Mouse (Mus musculus) T-helper 1 cell (primary cell): ENCODE results near the gene Gm15557.
"Not testable (repeated sequence)": the region's sequence is repeated elsewhere in the genome, so short reads cannot be mapped to it uniquely, and the experiment has no call there.

Source experiments
- in situ Hi-C: fragments of 300-600 bp; cut with MboI, MseI; formaldehyde crosslinking; loops from one replicate; pipeline ENCODE4 v1.15.1; 2025; ENCODE audit warnings: high pct_unique_total_duplicates

Gm15557 gene

DNA sequence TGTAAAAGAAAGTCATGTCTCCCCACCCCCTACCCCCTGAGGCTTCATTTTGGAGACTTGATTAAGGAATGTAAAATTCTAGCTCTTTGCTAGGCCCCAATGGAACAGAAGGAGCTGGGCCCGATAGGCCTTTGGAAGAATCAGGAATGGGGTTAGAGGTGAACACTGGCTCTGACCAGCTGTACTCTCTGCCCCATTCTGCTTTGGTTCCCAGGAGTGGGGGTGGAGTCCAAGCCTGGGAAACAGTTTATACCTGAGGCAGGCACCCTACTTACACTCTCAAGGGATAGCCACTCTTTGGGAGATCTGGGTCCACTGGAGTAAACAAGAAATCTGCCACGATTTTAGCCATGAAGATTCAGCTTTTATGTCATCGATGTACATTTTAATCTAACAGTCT, at the start of gene Gm15557:
Gene Gm15557, plus strand, starts transcription at position 48 of the 400 bp plus-strand sequence.
- in situ Hi-C loops = loop anchor here (5.0 kb wide), 1 partner anchor 88 kb away; no protein-coding TSS in a partner anchor

- in situ Hi-C loops = no loop called here
Measured at GRCm38 (mm10) chr2:155894307-155895045, 46.1 kb upstream of the Gm15557 start.

- in situ Hi-C loops = no loop called here
Measured at GRCm38 (mm10) chr2:155895046-155895735, 45.3 kb upstream of the Gm15557 start.

DNA sequence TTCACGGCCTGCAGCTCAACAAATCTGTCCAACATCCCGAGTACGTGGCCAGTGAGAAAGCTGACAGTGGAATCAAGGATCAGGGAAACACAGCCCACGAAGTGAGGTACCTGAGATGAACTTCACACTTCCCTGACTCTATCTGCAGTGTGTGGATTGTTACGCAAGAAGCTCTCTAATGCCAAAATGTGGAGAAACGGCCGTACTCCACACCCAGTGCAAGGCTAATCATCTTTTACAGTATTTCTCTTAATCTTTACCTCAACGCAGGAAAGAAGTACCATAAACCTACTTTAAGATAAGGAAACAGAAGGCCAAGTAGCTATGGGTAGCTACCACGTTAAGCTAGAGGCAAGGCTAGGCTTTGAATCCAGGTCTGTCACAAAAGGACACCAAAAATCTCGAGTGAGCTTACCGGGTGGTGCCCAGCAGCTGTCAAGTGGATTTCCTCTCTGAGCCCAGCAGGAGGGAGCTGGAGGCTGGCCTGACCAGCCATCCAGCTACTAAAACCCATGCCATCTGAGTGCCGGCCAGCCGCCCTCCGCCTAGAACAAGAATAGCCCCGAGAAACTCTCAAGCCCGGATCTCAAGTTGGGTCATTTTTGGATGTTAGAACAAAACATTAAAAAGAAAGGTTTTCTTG, 37.4 kb upstream of the Gm15557 start:
- in situ Hi-C loops = no loop called here

DNA sequence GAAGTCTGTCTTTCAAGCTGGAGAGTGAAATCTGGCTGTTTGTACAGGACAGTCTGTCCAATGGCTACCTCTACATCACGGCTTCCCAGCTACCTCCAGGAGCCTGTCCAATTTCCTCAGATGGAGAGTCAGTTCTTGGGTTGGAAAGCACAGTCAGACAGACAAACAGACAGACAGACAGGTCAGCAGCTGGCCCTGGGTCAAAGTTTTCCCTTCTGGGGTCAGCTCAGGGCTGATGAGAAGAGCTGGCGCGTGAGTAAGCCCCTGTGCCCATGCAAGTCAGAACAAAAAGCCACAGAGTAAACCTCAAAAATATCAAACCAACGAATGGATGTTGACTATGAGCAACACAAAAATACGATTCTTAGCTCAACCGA, 36.9 kb upstream of the Gm15557 start:
- in situ Hi-C loops = no loop called here

DNA sequence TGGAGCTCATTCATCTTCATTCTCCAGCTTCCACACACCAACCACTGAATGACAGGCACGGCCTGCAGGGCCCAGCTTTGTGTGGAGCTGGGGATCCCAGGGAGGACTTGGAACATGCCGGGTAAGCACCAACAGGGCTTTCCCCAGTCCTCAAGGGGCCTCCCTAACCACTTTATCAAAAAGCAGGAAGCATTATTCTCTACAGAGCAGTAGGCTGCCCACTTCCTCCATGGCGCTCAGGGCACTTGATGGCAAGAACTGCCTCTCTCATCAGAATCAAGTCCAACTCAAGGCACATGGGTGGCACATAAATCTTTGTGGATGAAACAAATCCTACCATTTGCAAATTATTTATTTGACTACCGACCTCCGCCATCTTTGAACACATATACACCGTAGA, 25.8 kb upstream of the Gm15557 start:
- in situ Hi-C loops = no loop called here

- in situ Hi-C loops = no loop called here
Measured at GRCm38 (mm10) chr2:155923143-155923542, 17.4 kb upstream of the Gm15557 start.

GRCm38 (mm10) chr2:155925213-155925612, 15.3 kb upstream of the Gm15557 start:
- in situ Hi-C loops = not testable (repeated sequence)

DNA sequence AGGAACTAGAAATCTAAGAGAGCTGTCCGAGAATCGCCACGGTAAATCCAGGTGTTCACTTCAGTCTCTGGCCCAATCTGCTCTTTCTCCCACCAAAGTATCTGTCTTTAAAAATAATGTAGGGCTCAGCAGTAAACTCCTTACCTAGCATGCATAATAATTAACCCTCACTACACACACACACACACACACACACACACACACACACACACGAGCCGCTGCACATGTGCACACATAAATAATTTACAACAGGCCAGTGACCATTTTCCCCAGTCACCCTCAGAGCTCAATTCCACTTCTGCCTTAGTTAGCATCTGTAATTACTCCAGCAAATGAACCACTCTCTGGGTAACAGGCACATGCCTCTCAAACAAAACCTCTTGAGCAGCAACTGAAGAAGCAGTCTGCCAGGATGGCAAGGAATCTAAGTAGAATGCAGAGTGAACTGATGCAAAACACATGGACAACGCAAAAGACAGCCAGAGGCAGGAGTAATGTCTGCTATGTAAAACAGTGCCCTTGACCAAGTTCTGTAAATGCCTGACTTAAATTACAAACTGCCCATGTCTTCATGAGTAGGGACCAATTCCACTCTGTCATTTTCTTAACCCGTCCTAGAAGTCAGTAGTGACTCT, 11.7 kb upstream of the Gm15557 start:
- in situ Hi-C loops = no loop called here

DNA sequence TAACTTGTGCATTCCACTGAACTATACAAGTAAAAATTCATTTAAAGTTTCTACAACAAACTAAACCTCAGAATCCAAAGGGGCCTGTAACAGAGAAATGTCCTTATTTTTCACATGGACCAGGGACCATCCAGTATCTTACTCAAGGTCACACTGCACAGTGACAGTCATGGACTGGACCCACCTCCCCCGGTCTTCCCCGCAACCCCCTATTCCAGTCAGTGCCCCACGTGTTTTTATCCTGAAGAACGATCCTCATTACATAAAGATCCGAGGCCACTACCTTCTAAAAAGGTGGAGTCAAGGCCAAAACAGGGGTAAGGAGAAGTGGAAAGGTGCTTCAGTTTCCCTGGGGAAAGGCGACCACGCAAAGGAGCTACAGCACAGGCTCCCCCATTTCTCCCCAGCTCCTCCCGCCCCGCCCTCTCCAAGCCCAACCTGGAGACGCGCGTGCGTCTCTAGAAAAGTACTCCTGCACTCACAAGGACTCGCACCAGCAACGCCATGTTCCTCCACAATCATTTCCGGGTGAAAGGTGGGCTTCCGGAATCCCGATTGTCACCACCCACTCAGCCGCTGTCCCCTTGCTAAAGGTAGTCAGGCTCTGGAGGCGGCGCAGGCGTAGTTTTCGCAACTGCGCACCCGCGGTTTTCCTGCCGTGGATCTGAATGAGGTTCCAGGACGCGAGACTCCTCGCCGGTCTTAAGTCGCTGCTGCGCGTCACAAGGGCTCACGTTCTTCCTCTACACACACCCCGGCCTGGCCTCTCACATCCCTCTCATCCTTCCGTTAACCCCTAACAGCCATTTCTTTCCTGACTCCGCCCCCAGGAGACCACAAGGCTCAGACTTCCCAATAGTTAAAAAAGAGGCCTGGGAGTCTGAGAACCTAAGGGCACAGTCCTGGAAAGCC, 10.7 kb upstream of the Gm15557 start, which contains the start of gene Uqcc1:
Gene Uqcc1, minus strand, starts transcription at position 780 of the 912 bp plus-strand sequence.
- in situ Hi-C loops = no loop called here

DNA sequence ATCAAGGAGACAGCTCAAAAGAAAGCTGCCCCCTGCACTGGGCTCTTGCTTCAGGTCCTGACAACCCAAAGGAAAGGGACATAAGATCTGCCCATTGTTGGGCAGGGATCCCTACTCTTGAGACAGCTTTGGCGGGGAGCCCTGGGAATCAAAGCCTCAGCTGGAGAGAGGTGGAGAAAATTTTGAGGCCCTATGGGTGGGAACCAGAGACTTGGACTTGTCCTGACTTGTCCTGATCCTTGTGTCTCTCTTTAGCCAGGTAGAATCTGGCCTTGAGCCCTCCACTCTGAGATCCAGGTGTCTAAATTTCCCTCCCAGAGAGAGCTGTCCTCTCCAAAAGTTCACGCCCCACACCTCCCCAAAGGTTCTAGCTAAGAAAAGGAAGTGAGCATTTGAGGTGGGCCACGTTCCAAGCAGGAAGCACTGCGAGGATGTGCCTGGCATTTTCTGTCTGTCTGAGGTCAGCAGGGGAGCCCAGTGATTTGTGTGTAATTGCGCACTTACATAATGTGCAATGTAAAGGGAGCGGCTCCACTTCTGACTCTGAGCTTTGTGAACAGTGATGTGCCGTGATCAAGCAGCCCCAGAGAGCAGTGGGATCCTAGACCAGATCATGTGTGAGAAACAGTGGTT, 515 bp upstream of the Gm15557 start:
- in situ Hi-C loops = loop anchor here (5.0 kb wide), 1 partner anchor 88 kb away; no protein-coding TSS in a partner anchor

DNA sequence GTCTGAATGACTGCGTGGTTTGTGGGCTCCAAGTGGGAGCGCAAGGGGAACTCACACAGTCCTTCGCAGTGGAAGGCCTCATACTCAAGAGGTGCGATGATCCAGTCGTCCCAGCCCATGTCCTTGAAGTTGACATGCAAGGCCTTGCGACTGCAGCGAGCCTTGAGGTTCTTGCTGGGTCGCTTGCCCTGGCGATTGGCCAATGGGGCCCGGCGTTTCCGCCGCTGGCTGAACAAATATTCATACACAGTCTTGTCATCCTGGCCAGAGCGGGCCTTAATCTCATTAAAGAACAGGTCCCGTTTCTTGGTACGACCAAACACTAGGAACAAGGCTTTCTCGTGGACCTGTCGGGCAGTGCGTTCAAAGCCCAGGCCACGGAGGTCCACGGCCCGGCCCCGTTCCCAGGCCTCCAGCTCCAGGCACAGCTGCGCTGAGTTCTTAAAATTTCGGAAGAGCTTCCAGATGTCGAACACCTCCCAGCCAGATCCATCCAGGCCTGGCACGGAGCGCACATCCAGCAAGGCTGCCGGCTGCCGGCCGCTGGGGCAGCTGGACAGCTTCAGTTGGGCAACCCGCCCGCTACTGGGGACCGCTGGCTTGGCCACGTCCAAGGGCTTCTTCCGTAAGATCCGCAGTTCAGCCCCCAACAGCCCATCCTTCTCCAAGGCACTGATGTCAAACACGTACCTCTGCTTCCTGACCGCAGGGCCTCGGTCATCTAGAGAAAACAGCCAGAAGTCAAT, 1.3 kb downstream of the Gm15557 start:
- in situ Hi-C loops = loop anchor here (5.0 kb wide), 1 partner anchor 90 kb away; no protein-coding TSS in a partner anchor

- in situ Hi-C loops = loop anchor here (5.0 kb wide), 1 partner anchor 91 kb away; no protein-coding TSS in a partner anchor
Measured at GRCm38 (mm10) chr2:155943463-155943862, 2.9 kb downstream of the Gm15557 start.

DNA sequence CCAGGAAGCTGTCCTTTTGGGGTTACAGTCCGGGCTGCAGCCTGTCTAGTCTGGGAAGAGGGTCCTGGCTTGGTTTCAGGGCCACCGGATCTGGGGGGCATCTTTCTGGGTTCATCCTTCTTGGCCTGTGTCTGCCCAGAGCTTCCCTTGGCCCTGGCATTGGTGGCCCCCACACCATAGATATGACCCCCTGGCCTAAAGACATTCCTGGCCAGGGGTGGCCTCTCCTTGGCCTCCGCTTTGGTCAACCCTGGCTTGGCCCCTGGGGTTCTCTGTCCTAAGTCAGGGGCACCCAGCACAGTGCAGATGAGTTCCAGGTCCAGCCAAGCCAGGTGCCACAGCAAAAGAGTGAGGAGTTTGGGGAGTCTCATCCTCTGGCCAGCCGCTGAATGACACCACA, 4.2 kb downstream of the Gm15557 start:
- in situ Hi-C loops = loop anchor here (5.0 kb wide), 1 partner anchor 92 kb away; no protein-coding TSS in a partner anchor

- in situ Hi-C loops = no loop called here
Measured at GRCm38 (mm10) chr2:155945124-155945523, 4.6 kb downstream of the Gm15557 start, which contains the start of gene Gdf5. TSS of gene Gdf5 (minus strand) at chr2:155945367.

DNA sequence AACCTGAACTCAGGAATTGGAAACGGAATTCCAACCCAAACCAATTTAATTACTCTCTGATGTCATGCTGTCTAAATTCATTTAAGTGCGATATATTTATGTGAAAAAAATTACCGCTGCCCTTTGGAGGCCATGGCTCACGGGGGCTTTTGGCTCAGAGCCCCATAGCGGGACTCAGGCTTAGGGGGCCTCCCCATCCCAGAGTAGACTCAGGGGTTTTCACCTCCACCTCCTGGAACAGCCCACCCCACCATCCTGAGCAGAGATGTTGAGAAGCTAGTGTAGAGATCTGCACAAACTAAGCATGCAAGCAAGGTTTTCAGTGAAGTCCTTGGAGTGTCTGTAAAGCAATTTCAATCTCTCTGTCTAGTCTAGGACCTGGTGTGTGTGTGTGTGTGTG, 5.1 kb downstream of the Gm15557 start:
- in situ Hi-C loops = no loop called here

DNA sequence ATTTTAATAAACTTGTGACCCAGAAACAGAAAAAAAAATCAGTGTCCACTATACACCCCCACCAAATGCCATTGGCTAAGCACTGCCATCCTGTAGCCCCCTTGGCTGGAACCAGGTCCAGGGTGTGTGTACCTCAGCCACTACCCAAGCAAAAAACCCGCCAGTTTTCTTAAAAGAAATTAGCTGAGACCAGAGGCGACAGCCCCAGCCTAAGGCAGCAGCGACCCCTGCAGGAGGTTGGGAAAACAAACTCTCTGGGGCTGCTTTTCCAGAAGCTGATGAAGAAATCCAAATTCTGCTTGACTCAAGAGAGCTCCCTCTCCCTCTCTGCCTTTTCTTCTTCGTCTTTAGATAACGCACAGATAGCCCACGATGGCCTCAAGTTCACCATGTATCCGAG, 5.5 kb downstream of the Gm15557 start:
- in situ Hi-C loops = no loop called here

DNA sequence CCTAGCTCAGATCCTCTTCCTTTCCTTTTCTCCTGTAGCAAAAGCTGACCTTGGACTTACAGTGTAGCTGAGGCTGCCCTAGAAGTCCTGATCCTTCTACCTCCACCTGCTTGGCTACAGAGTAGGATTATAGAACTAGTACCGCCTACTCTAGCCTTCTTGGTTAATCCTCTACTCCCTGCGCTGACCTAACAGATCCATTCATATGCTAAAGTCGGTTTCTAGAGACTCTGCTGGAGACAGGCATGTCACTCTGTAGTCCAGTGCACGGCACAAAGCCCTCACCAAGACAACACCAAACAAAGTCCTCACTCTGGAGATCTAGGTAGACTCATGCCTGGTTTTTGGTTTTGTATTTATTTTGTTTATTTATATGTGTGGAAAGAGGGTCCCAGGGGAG, 6.0 kb downstream of the Gm15557 start:
- in situ Hi-C loops = no loop called here

DNA sequence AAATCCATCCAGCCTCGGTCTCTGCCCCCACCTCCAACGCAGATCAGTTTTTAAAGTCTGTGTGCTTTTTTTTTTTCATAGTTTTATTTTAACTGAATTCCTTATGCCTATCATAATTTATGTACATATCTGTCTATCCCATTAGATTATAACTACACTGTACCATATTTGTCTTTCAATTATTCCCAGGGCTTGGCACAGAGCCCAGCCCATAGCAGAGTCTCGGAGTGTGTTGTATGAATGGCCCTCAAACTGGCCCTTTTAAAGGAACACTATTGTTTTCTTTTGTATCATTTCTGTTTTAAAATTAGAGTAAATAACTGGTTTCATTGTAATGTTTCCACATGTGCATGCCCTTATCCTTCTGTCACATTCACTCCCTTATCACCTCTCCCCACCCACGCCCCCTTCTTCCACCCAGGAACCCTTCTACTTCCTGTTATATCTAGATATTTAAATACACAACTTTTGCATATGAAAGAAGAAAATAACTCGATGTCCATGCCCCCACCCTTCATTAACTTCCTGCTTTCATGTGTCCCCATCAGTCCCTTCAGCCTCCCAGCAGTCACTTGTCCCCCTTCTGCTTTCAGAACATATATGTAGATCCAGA, 7.0 kb downstream of the Gm15557 start:
- in situ Hi-C loops = no loop called here
